Mouse (Mus musculus) limb, embryonic 15.5 days (tissue): ENCODE results near the gene Tbc1d10c. TPM values are rescaled to one million over a fixed set of nuclear protein-coding genes. Genes with fewer than 3 reads are reported as not detected.

Source experiments
- ATAC-seq: fragments of 200-750 bp; cut with Nextera tagmentation; 2 replicates; pipeline ENCODE4 v1.8.0; 2017; ENCODE audit warnings: low read depth, moderate TSS enrichment; ENCODE audit not compliant: insufficient number of reproducible peaks, low FRiP score, low TSS enrichment
- H3K27ac ChIP-seq: fragments of 300-500 bp; sonication (generic); 2 replicates; pipeline ENCODE4 v1.5.1; 2015; ENCODE audit warnings: moderate library complexity, mild to moderate bottlenecking, inconsistent platforms
- H3K27me3 ChIP-seq: fragments of 300-500 bp; sonication (generic); 2 replicates; pipeline ENCODE4 v1.6.1; 2015; ENCODE audit warnings: inconsistent platforms
- H3K36me3 ChIP-seq: fragments of 300-500 bp; sonication (generic); 2 replicates; pipeline ENCODE4 v1.6.1; 2015; ENCODE audit warnings: inconsistent platforms
- H3K4me1 ChIP-seq: fragments of 300-500 bp; sonication (generic); 2 replicates; pipeline ENCODE4 v1.6.1; 2015; ENCODE audit warnings: inconsistent platforms
- H3K4me2 ChIP-seq: fragments of 300-500 bp; sonication (generic); 2 replicates; pipeline ENCODE4 v1.6.1; 2015; ENCODE audit warnings: mild to moderate bottlenecking, inconsistent platforms
- H3K4me3 ChIP-seq: fragments of 300-500 bp; sonication (generic); 2 replicates; pipeline ENCODE4 v1.5.1; 2015; ENCODE audit warnings: mild to moderate bottlenecking, inconsistent platforms
- H3K9ac ChIP-seq: fragments of 300-500 bp; sonication (generic); 2 replicates; pipeline ENCODE4 v1.6.1; 2015; ENCODE audit warnings: inconsistent platforms
- H3K9me3 ChIP-seq: fragments of 300-500 bp; sonication (generic); 2 replicates; pipeline ENCODE4 v1.6.1; 2016; ENCODE audit warnings: inconsistent platforms
- WGBS: fragments of 180-500 bp; shearing (Covaris S2); methylation state at CpG from one replicate; pipeline ENCODE4 v1.1.7; 2015; 5-methylcytosine and 5-hydroxymethylcytosine counted together
- polyA plus RNA-seq: library from polyadenylated mRNA; unstranded; fragments of >200 nt; fragmentation: Nextera tagmentation; extraction: Ambion mirVana; gene quantifications from 2 replicates; pipeline ENCODE4 v1.2.1, GENCODE M21; 2015

The Tbc1d10c gene
- polyA plus RNA-seq: 3.9 and 4.5 TPM in 2 replicates

- ATAC-seq: no peak
Observed at GRCm38 (mm10) chr19:4190831-4191334, at the start of gene Tbc1d10c. Gene Tbc1d10c, minus strand, starts transcription at chr19:4191284.

GRCm38 (mm10) chr19:4240247-4240668 is 49.2 kb upstream of the Tbc1d10c start:
- H3K9me3 ChIP-seq: no peaks in the 10 kb centered on the region; the same call in 1 of the 2 replicates
- H3K4me2 ChIP-seq: no peak overlapping the region
- no peak for ATAC-seq
- no peak overlapping the region for H3K27ac ChIP-seq
- H3K4me1 ChIP-seq: no peaks in the 10 kb centered on the region
- no peaks in the 10 kb centered on the region for H3K36me3 ChIP-seq
- no peak overlapping the region for H3K9ac ChIP-seq
- H3K27me3 ChIP-seq: no peaks in the 10 kb centered on the region
- WGBS: 22% methylated on average over 8 of the region's 8 CpGs
- no peak overlapping the region for H3K4me3 ChIP-seq

More at GRCm38 (mm10) chr19:4190831-4191334, at the start of gene Tbc1d10c:
- H3K27me3 ChIP-seq: no peaks in the 10 kb centered on the region
- WGBS: 51% methylated on average over 4 of the region's 4 CpGs
- H3K4me3 ChIP-seq: peak within 1 kb of the TSS; percentile 89
- peaks cover 27% of the 10 kb centered on the region for H3K36me3 ChIP-seq
- peak within 1 kb of the TSS; percentile 96 for H3K9ac ChIP-seq
- H3K4me2 ChIP-seq: peak within 1 kb of the TSS; percentile 76
- no peaks in the 10 kb centered on the region for H3K9me3 ChIP-seq
- peaks cover 42% of the 10 kb centered on the region for H3K4me1 ChIP-seq
- H3K27ac ChIP-seq: peak within 1 kb of the TSS; percentile 98

GRCm38 (mm10) chr19:4234548-4234947 is 43.5 kb upstream of the Tbc1d10c start:
- H3K9me3 ChIP-seq: no peaks in the 10 kb centered on the region
- no peak overlapping the region for H3K4me3 ChIP-seq
- H3K4me2 ChIP-seq: no peak overlapping the region
- whole genome bisulfite sequencing: 69% methylated on average over 4 of the region's 4 CpGs
- peaks cover 13% of the 10 kb centered on the region for H3K4me1 ChIP-seq
- no peak for ATAC-seq
- peaks cover 6% of the 10 kb centered on the region for H3K27me3 ChIP-seq
- no peak overlapping the region for H3K9ac ChIP-seq
- no peaks in the 10 kb centered on the region for H3K36me3 ChIP-seq
- no peak overlapping the region for H3K27ac ChIP-seq

- Histone ChIP-seq H3K27ac (0 out of 2 replicates have a peak overlapping the region, but pooled peaks have one; percentile 79), H3K4me2 (peak overlapping the region; percentile 77; the same call in 1 of the 2 replicates), H3K36me3 (no peaks in the 10 kb centered on the region), H3K4me3 (peak overlapping the region; percentile 56; the same call in 1 of the 2 replicates), H3K27me3 (peaks cover 6% of the 10 kb centered on the region), H3K9ac (0 out of 2 replicates have a peak overlapping the region, but pooled peaks have one; percentile 4), H3K9me3 (no peaks in the 10 kb centered on the region), H3K4me1 (peaks cover 13% of the 10 kb centered on the region)
- 83% methylated on average over 7 of the region's 7 CpGs for WGBS
- ATAC-seq: no peak
Observed at GRCm38 (mm10) chr19:4232651-4233050, 41.6 kb upstream of the Tbc1d10c start.

GRCm38 (mm10) chr19:4232186-4232572 is 41.1 kb upstream of the Tbc1d10c start:
- Histone ChIP-seq H3K27me3 (peaks cover 6% of the 10 kb centered on the region), H3K4me3 (peak overlapping the region; percentile 56), H3K9ac (peak overlapping the region; percentile 48), H3K4me2 (peak overlapping the region; percentile 77), H3K36me3 (no peaks in the 10 kb centered on the region), H3K27ac (peak overlapping the region; percentile 79), H3K9me3 (no peaks in the 10 kb centered on the region), H3K4me1 (peaks cover 13% of the 10 kb centered on the region)
- ATAC-seq: no peak
- 32% methylated on average over 2 of the region's 2 CpGs for WGBS

GRCm38 (mm10) chr19:4231253-4232185 is 40.4 kb upstream of the Tbc1d10c start, which contains the start of gene Pold4:
Gene Pold4, plus strand, starts transcription at chr19:4231899.
- H3K36me3 ChIP-seq: no peaks in the 10 kb centered on the region
- H3K4me1 ChIP-seq: peaks cover 13% of the 10 kb centered on the region
- 9% methylated on average over 26 of the region's 26 CpGs for WGBS
- H3K9me3 ChIP-seq: no peaks in the 10 kb centered on the region
- peak within 1 kb of the TSS; percentile 77 for H3K4me2 ChIP-seq
- H3K9ac ChIP-seq: peak within 1 kb of the TSS; percentile 48
- peak within 1 kb of the TSS; percentile 56 for H3K4me3 ChIP-seq
- ATAC-seq: peak; percentile 83
- H3K27me3 ChIP-seq: peaks cover 6% of the 10 kb centered on the region
- H3K27ac ChIP-seq: peak within 1 kb of the TSS; percentile 79

- Histone ChIP-seq H3K4me2 (no peak overlapping the region), H3K27me3 (peaks cover 6% of the 10 kb centered on the region), H3K4me3 (no peak overlapping the region), H3K9me3 (no peaks in the 10 kb centered on the region), H3K4me1 (peaks cover 13% of the 10 kb centered on the region), H3K9ac (no peak overlapping the region), H3K36me3 (no peaks in the 10 kb centered on the region), H3K27ac (no peak overlapping the region)
- no peak for ATAC-seq
- WGBS: 69% methylated on average over 8 of the region's 8 CpGs
Observed at GRCm38 (mm10) chr19:4230415-4230814, 39.3 kb upstream of the Tbc1d10c start.

- H3K4me2 ChIP-seq: no peak overlapping the region
- H3K4me3 ChIP-seq: no peak overlapping the region
- WGBS: 27% methylated on average over 9 of the region's 9 CpGs
- H3K9me3 ChIP-seq: no peaks in the 10 kb centered on the region
- H3K27me3 ChIP-seq: peaks cover 6% of the 10 kb centered on the region
- H3K9ac ChIP-seq: no peak overlapping the region
- H3K36me3 ChIP-seq: no peaks in the 10 kb centered on the region
- no peak for ATAC-seq
- no peak overlapping the region for H3K27ac ChIP-seq
- peaks cover 13% of the 10 kb centered on the region for H3K4me1 ChIP-seq
Observed at GRCm38 (mm10) chr19:4229451-4230076, 38.5 kb upstream of the Tbc1d10c start.

GRCm38 (mm10) chr19:4228891-4229290 is 37.8 kb upstream of the Tbc1d10c start:
- no peak for ATAC-seq
- no peak overlapping the region for H3K4me2 ChIP-seq
- 76% methylated on average over 4 of the region's 4 CpGs for WGBS
- peaks cover 13% of the 10 kb centered on the region for H3K4me1 ChIP-seq
- H3K4me3 ChIP-seq: no peak overlapping the region
- no peak overlapping the region for H3K9ac ChIP-seq
- no peaks in the 10 kb centered on the region for H3K36me3 ChIP-seq
- peaks cover 6% of the 10 kb centered on the region for H3K27me3 ChIP-seq
- H3K27ac ChIP-seq: no peak overlapping the region
- H3K9me3 ChIP-seq: no peaks in the 10 kb centered on the region

- ATAC-seq: no peak
- WGBS: 12% methylated on average over 8 of the region's 8 CpGs
- H3K36me3 ChIP-seq: no peaks in the 10 kb centered on the region
- H3K4me3 ChIP-seq: no peak overlapping the region
- no peak overlapping the region for H3K27ac ChIP-seq
- H3K27me3 ChIP-seq: peaks cover 6% of the 10 kb centered on the region
- no peak overlapping the region for H3K4me2 ChIP-seq
- H3K9me3 ChIP-seq: no peaks in the 10 kb centered on the region
- H3K9ac ChIP-seq: no peak overlapping the region
- H3K4me1 ChIP-seq: peaks cover 13% of the 10 kb centered on the region
Observed at GRCm38 (mm10) chr19:4227894-4228678, 37.0 kb upstream of the Tbc1d10c start.

GRCm38 (mm10) chr19:4227446-4227845 is 36.4 kb upstream of the Tbc1d10c start:
- ATAC-seq: no peak
- Histone ChIP-seq H3K27me3 (peaks cover 6% of the 10 kb centered on the region), H3K4me2 (no peak overlapping the region), H3K27ac (no peak overlapping the region), H3K36me3 (peaks cover 5% of the 10 kb centered on the region), H3K4me1 (peaks cover 12% of the 10 kb centered on the region), H3K4me3 (no peak overlapping the region), H3K9ac (no peak overlapping the region), H3K9me3 (no peaks in the 10 kb centered on the region)
- WGBS: 73% methylated on average over 5 of the region's 5 CpGs
